Mouse (Mus musculus): ENCODE measurements at regions not wholly inside any gene's neighbourhood (a gene's known extent, or its start where the extent isn't known, plus 50 kb on each side); places are given as distances from the start of the nearest gene placed in this dataset.

DNA sequence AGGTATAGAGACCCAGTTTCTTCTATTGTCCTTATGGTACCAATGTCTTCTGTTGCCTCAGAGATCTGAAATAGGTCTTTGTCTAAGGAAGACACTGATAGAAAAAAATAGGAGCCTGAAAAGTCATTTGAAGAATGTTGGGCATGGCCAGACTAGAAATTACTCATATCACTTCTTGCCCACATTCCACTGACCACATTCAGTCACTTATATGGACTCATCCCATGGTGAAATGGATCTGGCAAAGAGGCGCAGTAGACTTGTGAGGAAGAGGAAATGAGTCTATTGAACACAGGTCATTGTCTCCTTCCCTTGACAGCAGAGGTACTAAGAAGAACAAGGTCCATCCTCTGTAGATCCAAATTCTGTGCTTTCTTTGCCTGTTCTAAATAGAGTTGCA lies 318.9 kb upstream of the A1bg start:
- no peak for DNase-seq

DNA sequence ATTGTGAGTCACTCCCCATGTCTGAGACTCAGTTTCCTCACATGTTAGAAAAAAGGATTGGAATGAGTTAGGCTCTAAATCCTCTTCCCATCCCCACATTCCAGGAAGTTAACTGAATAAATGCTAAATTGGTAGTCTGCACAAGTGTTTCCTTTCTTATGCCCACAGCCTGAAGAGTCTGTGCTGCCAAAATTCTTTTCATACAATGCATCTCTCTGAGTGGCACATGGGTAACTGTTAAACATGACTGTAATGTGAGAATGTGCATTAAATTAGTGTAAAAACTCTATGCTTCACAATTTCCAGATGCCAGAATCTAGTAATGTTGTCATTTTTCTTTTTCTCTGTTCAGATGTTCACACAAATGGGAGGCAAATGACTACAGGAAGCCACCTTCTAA lies 317.5 kb upstream of the A1bg start:
- no peak for DNase-seq

DNA sequence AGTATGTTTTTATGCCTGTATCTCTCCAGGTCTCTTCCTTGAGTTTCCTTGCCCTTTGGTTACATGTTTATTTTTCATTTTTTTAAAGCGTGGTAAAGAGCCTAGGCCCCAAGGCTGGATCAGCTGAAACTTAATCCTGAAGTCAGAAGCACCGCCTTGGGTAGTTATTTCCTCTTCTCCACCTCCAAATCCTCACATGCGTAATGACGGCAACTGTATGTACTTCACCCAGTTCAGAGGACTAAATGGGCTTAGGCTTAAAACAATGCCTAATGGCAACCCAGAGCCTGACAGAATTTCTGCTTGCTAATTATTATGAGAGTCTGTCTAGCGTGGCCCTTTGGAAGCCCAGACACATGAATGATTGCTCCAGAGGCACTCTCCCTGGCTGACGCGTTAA lies 316.6 kb upstream of the A1bg start:
- no peak for DNase-seq

DNA sequence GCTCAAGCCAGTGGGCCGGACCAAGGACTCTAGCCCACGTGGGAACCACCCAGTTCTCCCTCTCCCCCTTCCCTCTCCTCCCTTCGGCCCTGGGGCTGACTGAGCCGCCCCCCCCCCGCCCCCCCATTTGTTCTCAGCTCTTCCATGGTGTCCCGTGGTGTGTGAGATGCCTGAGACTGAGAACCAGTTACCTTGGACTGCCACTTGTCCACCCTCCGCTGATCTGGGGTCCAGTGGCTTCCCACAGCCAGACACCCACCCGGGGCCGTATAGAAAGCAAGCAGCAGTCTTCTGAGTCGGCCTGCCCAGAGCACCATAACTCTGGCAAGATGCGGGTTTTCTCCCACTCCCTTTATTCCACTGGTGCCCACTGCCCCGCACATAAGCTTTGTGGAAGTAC lies 316.2 kb upstream of the A1bg start:
- DNase-seq = no peak

DNA sequence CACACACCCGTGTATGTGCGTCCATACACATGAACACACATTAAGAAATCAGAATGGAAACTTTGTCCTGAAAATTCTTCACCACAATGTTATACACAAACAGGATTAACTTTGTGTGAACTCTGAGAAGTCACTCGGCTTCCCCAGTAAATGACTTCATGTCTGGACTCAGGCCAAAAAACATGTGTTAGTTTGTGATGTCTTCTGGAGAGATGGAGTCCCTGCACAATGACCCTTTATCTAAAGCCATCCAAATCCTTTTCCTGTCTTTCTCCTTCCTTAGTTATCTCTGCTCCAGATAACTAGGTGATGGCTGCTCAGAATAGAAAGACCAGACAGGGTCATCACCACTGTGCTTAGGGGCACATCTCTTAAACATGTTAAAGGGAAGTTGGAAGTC lies 306.8 kb upstream of the A1bg start:
- no peak for DNase-seq

DNA sequence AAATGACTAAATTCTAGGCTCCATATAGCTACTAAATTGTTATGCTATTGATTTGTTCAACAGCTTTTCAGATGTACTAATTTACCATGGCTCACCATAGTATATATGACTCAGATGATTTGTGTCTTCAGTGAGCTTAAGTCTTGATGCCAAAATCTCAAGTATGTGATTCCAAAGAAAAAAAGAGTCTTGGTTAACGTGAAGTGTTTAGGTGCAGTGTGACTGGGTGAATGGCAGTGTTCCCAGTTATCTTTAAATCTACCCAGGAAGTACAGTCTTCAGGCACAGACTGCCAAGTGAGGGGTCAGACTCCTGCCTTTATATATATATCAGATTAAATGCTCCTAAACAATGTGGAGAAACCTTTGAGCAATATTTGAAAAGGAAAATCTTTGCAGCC lies 300.1 kb upstream of the A1bg start:
- no peak for DNase-seq

DNA sequence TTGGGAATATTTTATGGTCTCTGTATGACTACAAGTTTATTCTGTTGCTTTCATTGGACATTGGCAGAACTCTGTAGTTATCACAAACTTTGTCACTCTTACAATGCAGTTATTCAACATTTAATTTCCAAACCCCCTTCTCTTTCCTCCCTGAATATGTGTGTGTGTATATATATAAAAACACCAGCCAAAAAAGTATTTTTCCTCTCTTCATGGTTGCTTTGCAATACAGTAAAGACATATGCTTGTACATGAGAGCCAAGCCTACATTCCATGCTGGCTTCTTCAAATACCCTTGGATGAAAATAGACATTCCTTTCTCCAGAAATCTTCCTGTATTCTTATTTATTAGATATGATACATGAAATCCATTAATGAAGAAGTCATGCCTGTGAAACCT lies 287.3 kb upstream of the A1bg start:
- DNase-seq = no peak

DNA sequence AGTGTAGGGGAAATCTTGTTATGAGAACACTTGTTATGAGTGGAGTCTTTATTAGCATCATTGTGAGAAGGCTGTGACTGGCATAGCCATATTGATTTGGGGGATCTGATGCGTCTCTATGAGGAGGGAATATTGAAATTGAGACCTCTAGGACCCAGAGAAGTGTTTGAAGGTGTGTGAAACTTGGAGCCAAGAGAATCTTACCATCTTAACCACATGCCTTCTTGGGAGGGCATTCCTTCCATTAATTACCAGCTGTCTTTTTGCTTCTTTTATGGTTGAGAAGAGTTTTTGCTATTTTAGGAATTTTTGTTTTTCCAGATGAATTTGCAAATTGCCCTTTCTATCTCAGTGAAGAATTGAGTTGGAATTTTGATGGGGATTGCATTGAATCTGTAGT lies 267.2 kb upstream of the A1bg start:
- no peak for DNase-seq

DNA sequence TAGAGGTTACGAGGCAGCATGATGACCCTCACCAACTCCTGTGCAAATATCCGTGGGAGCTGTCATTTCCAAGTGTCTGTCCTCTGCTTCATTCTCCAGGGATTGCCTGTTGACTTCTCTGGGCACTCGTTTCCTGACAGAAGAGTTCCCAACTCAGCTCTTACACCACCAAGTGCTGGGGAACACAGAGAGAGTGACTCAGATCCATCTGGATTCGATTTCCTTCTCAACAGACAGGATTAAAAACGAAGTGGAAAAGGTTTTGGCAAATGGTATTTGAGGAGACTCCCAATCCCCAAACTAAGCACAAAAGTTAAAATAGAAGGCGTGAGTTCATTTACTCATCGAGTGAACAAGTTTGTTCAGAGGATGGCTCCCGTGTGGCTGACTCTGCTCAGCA lies 266.7 kb upstream of the A1bg start:
- no peak for DNase-seq

DNA sequence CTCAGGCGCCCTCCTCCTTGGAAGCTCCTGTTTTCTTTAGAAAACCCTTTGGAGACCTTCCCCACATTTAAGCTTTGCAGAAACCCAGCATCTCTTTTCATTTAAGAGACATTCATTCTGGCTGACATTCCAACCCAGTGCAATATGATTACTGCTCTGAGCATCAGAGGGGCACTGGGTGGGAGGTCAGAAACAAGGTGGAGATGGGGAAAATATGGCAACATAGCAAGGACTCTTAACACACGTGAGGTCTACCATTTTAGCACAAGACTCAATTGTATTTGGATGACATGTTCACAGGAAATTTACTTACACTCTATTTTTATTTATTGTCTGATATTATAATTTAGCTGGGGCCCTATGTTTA lies 261.8 kb upstream of the A1bg start:
- no peak for DNase-seq

DNA sequence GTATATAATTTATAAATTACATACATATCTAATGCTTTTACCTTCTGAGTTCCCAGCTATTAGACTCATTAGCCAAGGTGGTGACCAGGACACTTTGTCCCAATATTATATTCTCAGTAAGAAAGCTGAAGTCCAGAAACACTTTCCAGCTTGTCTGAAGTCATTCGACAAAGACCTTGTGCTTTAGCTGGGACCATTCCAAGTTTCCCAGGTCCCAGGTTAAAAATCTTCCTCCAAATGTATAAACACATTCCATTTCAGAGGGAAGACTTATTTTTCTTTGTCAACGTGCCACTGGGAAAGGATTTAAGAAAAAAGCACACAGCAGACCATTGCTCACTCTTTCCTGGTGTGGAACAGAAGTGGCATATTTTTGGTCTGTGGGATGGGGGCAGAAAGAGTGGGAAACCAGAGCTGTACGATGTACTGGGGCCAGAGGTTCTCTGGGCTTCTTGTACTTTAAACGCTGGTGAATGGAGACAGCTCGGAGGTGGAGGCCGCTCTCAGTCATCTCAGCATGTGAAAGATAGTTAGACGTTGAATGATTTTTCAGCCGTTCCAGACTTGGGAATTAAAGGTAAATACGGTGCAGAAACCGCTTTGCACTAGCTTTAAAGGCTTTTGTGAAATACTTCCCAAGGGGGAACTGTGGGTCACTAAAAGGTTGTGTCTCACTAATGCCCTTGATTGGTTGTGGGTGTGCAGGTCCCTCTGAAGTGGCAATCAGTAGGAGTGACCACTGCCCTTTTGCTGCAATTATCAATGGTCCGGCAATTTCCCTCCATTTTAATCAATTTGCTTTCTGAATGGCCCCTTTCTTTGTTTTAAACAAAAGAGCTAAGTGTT lies 261.2 kb upstream of the A1bg start:
- DNase-seq = no peak

DNA sequence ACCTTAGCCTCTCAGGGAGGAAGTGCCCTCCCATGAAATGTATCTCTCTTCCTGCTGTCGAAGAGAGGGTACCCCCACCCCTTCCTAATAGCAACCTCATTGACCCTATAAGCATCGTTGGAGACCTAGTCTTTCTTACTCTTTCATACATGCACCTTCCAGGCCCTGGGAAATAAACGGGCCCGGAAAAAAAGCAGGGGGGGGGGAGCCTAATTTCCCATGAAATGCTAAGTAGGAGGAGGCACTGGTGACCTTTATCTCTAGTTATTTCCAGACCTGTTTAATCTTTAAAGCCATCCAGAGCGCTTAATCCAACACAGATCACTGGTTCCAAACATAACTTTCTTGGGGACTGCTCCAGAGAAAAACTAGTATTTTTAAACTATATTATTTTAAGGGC lies 260.5 kb upstream of the A1bg start:
- no peak for DNase-seq

DNA sequence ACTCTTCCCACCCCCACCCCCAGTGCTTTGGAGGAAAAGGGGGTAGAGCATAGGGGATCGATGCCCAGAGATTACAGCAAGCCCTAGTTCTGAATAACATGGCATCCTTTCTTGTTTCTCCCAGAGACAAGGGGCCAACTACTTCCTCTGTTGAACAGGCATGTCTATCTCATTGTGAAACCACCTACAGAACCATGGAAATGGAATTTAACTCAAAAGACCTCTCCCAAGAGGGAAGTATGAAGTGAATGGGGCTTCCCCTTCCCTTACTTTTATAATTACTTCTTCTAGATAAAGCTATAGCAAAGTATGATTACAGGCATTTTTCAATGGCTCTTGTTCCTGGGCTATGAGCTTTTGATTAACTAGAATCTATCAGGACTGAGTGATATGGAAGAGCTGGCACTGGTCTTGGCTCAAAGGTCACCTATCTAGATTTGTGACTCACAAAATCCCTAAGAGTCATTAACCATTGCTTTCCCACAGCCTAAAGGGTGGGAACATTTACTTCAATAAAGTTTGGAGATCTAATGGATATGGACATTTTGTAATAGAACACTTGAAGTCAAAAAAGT lies 246.1 kb upstream of the A1bg start:
- DNase-seq = no peak

DNA sequence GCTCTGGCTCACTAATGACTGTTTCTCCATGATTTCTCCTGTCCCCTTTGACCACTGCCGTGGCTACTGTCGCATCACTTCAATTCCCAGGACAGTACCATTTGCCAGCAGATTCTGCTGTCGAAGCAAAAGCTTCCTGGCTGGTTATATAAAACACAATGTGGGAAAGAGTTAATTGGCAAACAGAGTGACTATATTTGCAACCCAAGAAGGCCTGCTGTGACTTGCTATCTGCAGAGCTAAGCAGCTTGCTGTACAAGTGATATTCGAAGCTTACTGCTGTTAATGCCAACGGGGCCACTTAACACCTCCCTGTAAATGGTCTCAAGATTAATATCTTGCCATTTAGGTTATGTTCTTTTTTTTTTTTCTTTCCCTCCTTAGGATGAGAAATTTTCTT lies 242.2 kb upstream of the A1bg start:
- no peak for DNase-seq

DNA sequence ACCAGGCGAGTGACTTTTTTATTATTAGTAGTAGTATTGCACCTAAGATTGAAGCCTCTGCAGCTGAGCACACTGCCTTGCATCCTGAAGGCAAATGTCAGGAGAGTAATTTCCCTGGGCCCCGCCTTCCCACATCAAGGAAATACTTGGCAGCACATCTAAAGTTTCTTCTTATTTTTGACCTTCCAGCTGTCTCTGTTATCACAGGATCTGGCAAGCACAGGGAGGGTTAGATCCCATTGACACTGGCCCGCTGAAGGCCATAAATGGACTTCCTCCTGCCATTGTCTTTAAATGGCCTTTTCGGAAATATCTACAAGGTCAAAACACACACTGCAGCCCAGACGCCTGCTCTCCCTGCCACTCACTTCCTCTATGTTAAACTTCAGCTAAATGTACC lies 238.6 kb upstream of the A1bg start:
- no peak for DNase-seq

DNA sequence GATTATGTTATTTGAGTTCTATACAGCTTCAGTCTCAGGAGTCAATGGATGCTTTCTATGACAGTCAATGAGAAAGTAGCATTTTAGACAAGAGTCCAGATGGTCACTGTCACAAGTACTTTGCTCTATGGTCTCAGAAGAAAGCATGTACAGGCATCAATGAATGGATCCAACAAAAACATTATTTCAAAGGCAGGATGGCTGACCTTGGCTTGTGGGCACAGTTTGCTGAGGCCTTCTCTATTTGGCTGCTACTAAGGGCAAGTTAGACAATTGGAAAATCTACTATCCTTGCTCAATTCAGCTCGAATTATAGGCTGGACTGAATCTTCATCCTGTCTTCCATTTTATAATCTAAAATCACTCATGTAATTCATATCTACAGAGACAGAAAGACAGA lies 237.9 kb upstream of the A1bg start:
- DNase-seq = no peak

DNA sequence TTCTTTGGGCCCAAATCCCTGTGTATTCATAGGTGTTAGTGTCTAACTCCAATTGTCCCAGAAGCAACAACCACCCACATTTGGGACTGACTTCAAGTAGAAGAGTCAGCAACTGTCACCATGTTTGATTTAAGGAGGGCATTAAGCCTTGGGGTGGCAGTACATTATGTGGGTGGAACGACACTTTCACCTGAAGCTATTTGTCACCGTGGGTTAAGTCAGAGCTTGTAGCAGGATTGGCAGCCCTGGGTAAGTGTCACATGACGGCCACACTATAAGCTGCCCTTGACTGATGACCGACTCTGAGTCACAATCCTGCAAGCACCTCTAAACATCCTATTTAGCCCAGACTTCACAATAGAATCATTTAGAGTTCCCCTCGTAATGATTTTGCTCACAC lies 236.7 kb upstream of the A1bg start:
- no peak for DNase-seq

DNA sequence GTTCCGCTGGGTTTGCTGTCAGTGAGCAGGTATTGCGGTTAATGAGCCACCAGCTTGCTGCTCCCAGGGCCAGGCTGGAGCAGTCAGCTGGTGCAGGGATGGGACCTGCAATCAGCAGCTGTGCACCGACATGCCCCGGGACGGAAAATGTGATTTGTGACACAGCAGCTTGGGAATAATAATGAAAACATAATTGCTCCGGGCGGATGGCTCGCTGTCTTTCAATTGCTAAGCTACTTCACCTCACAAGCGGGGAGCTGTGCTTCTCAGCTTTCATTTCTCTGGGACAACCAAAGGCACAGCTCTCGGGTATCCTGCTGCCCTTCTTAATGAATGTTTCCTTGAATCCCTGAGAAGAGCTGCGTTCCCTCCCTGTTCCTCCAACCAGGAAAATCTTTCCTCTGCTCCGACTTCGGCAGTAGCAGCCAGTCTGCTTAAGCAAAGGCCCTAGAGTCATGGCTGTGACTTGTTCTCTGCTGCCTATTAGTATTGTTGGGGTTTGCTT lies 235.3 kb upstream of the A1bg start:
- peak; percentile 18 for DNase-seq

DNA sequence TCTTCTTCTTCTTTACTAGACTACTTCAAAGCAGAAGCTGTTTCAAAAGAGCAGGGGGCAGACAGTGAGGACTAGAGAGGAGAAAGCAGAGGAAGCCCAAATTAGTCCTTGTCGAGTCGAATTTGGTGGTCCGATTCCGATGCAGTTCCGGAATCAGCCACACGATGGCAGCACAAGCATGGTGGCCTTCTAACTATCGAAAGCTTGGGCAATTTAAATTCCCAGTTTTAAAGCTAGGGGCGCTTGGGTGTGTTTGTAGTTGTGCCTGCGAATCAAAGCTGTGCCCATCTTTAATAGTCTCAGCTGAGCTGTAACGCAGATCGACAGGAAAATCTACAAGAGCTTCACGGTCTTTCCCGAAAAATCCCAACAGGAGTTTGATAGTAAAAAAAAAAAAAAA lies 234.7 kb upstream of the A1bg start:
- peak; percentile 86 for DNase-seq

DNA sequence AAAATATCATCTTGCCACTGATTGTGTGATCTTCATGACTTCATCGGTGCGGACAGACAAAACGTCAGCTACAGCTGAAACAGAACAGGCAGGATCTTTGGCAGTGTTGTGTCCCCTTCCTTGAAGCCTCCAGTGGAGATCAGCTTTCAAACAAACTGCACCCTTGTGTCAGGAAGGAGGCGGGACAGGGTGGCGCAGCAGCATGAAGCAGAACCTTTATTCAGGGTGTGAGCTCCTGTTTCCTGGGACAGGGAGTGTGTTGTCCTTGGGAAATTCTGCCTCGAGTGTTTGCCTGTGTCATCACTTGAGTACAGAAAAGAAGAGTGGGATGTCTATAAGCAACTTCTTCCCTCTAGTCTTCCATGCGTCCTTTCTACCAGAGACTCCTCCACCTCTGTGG lies 232.7 kb upstream of the A1bg start:
- no peak for DNase-seq

DNA sequence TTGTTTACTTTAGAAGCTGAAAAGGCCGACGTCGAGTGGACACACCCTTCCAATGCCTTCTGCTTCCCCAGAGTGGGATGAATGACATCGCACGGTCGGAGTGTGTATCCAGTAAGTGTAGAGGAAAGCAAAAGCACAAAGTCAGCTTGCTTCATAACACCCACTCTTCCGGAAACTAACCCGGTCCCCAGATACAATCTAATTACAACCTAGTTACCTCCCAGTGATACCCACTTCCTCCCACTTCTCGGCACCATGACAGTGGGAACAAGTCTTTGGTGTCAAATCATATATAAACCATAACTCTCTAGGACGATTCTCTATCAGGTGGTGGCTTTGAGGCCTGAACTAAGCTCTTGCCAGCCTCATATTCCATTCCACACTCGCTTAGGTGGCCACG lies 231.4 kb upstream of the A1bg start:
- DNase-seq = no peak

DNA sequence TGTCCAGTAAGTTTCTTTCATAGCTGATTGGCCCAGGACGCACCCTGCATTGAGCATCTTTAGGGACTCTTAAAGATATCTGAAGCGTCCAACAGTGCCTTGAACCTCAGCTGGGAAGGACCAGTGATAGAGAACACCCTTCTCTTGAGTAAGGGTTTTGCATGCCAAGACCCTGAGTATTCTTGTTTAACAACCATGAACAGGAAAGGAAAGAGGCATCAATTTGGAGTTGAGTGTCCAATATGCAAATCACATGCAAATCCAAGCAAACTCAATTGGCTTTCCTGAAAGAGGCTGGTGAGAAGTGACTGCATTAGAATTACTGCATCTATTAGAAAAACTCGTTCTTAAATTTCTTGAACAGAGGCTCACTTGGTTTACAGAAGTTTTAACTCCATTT lies 220.0 kb upstream of the A1bg start:
- no peak for DNase-seq

DNA sequence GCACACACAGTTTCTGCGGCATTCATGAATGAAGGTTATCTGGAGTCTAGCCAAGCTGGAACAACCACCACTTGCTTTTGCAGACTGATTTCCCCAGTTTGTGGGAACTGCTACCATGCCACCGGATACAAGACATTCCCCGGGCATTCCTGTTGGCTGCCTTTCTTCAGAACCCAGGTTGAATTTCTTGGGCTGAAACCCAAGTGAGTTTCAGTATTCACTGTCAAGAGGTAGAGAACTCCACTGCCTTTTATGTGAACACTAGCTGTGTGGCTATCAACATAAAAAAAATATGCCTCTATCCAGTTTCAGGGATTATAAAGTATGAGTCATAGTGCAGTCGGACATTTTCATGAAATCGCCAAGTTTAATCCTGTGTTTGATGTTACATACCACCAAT lies 216.3 kb upstream of the A1bg start:
- DNase-seq = no peak

DNA sequence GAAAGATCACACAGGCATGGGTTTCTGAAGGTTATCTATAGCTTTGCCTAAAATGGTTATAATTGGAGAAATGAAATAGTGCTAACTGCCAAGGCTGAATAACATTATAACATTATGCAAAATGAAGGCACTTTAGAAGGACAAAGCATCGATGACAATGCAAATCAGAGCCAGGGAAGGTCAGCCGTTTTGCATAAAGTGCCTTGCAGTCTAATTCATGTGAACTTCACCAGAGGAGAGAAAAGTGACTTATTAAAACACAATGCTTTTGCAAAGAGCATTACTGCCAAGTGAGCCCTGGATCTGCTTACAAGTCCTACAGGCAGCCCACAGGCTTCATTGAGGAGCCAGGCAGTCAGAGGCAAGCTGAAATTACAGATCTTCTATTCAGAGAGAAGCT lies 214.0 kb upstream of the A1bg start:
- no peak for DNase-seq

DNA sequence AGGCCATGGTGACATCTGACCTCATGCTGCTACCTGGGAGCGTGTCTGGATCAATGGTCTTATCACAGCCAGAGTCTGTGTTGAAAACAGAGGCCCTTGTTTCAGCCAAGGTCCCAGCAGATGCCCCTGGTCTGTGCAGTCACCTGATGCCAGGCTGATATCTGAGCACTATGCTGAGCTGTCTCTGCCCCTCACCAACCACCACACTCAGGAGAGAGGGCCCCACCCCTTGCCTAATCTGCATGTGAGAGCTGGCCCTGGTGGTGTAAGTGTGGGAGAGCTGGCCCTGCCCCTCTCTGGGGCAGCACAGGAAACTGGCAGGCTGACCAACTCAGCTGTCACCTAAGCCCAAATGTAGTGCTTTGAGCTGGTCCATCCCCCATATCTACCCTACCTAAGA lies 210.5 kb upstream of the A1bg start:
- no peak for DNase-seq
